Mouse (Mus musculus) limb, embryonic 14.5 days (tissue): ENCODE measurements around the gene Acot5. TPM values are rescaled to one million over a fixed set of nuclear protein-coding genes. Genes with fewer than 3 reads are reported as not detected.
"Not testable (repeated sequence)": the region's sequence is repeated elsewhere in the genome, so short reads cannot be mapped to it uniquely, and the experiment has no call there.

Experiments used
- ATAC-seq: fragments of 200-750 bp; cut with Nextera tagmentation; 2 replicates; pipeline ENCODE4 v1.8.0; 2017; ENCODE audit warnings: low read depth, moderate number of reproducible peaks, moderate TSS enrichment; ENCODE audit not compliant: low FRiP score
- DNase-seq: peaks from one replicate; pipeline ENCODE4 v3.0.0-alpha.2; 2015; ENCODE audit warnings: low spot score
- H3K27ac ChIP-seq: fragments of 300-500 bp; sonication (generic); replicated peaks from 2 replicates; pipeline ENCODE4 v1.5.1; 2014; ENCODE audit warnings: low read depth, mild to moderate bottlenecking, low read length, moderate library complexity, mixed read lengths
- H3K27me3 ChIP-seq: fragments of 300-500 bp; sonication (generic); 2 replicates; pipeline ENCODE4 v1.6.1; 2014; ENCODE audit warnings: low read length, mixed read lengths; ENCODE audit not compliant: control insufficient read depth, insufficient read depth
- H3K36me3 ChIP-seq: fragments of 300-500 bp; sonication (generic); 2 replicates; pipeline ENCODE4 v1.6.1; 2014; ENCODE audit warnings: mild to moderate bottlenecking, low read length, moderate library complexity, mixed read lengths; ENCODE audit not compliant: control insufficient read depth, insufficient read depth
- H3K4me1 ChIP-seq: fragments of 300-500 bp; sonication (generic); 2 replicates; pipeline ENCODE4 v1.6.1; 2014; ENCODE audit warnings: antibody characterized with exemption, low read length, mixed read lengths; ENCODE audit not compliant: control insufficient read depth, insufficient read depth
- H3K4me2 ChIP-seq: fragments of 300-500 bp; sonication (generic); replicated peaks from 2 replicates; pipeline ENCODE4 v1.6.1; 2014; ENCODE audit warnings: low read depth, mild to moderate bottlenecking, low read length, moderate library complexity; ENCODE audit not compliant: severe bottlenecking
- H3K4me3 ChIP-seq: fragments of 300-500 bp; sonication (generic); replicated peaks from 2 replicates; pipeline ENCODE4 v1.5.1; 2014; ENCODE audit warnings: low read length
- H3K9ac ChIP-seq: fragments of 300-500 bp; sonication (generic); 2 replicates; pipeline ENCODE4 v1.6.1; 2014; ENCODE audit warnings: mild to moderate bottlenecking, low read depth, low read length, moderate library complexity; ENCODE audit not compliant: severe bottlenecking
- H3K9me3 ChIP-seq: fragments of 300-500 bp; sonication (generic); 2 replicates; pipeline ENCODE4 v1.6.1; 2016; ENCODE audit warnings: low read length; ENCODE audit not compliant: control insufficient read depth
- POLR2A ChIP-seq: fragments of 200-500 bp; IDR thresholded peaks from 2 replicates; pipeline ENCODE4 v1.8.0; 2012; ENCODE audit warnings: inconsistent platforms, mild to moderate bottlenecking, moderate library complexity, borderline replicate concordance; ENCODE audit not compliant: insufficient read depth, insufficient read length; ENCODE audit errors: extremely low read depth
- WGBS: fragments of 180-500 bp; shearing (Covaris S2); extraction: QIAGEN DNeasy Blood & Tissue Kit; methylation state at CpG from one replicate; pipeline ENCODE4 v1.1.7; 2014; 5-methylcytosine and 5-hydroxymethylcytosine counted together
- polyA plus RNA-seq, 2 experiments: library from polyadenylated mRNA; depleted of rRNA in 1 of 2; stranded (reverse) in 1 of 2; unstranded in 1 of 2; fragments of >200 nt; fragmentation: Nextera tagmentation in 1 of 2; extraction: Ambion mirVana in 1 of 2; gene quantifications; 2 replicates each; pipeline versions ENCODE4 v1.2.1 to v1.2.3; 2012 to 2014

The Acot5 gene
- polyA plus RNA-seq, 2 experiments: 0.13 TPM; not detected in 1

- Histone ChIP-seq H3K27me3 (no peaks in the 10 kb centered on the region), H3K36me3 (no peaks in the 10 kb centered on the region), H3K4me3 (no peak overlapping the region), H3K4me2 (no peak overlapping the region), H3K27ac (no peak overlapping the region), H3K9ac (no peak overlapping the region), H3K4me1 (no peaks in the 10 kb centered on the region), H3K9me3 (no peaks in the 10 kb centered on the region; the same call in 1 of the 2 replicates)
- ATAC-seq: no peak
- DNase-seq: no peak
- no peak for TF ChIP-seq POLR2A
- WGBS: 92% methylated on average over 5 of the region's 5 CpGs
Observed at GRCm38 (mm10) chr12:84042248-84042647, 26.9 kb upstream of the Acot5 start.

GRCm38 (mm10) chr12:84044045-84044444 is 25.1 kb upstream of the Acot5 start:
- Histone ChIP-seq H3K27me3 (no peaks in the 10 kb centered on the region), H3K4me1 (no peaks in the 10 kb centered on the region), H3K4me2 (no peak overlapping the region), H3K4me3 (no peak overlapping the region), H3K36me3 (no peaks in the 10 kb centered on the region), H3K9ac (no peak overlapping the region), H3K27ac (no peak overlapping the region), H3K9me3 (peaks cover 5% of the 10 kb centered on the region; the same call in 1 of the 2 replicates)
- no peak for ATAC-seq
- no peak for TF ChIP-seq POLR2A
- WGBS: 59% methylated on average over 2 of the region's 2 CpGs
- no peak for DNase-seq

GRCm38 (mm10) chr12:84046906-84047305 is 22.2 kb upstream of the Acot5 start:
- Histone ChIP-seq H3K27ac (no peak overlapping the region), H3K4me3 (no peak overlapping the region), H3K36me3 (no peaks in the 10 kb centered on the region), H3K9ac (no peak overlapping the region), H3K4me1 (no peaks in the 10 kb centered on the region), H3K9me3 (0 out of 2 replicates have a peak, but pooled peaks cover 5% of the 10 kb centered on the region), H3K4me2 (no peak overlapping the region), H3K27me3 (no peaks in the 10 kb centered on the region)
- 96% methylated on average over 1 of the region's 1 CpGs for WGBS
- TF ChIP-seq POLR2A: no peak
- DNase-seq: no peak
- ATAC-seq: no peak

GRCm38 (mm10) chr12:84050744-84051143 is 18.4 kb upstream of the Acot5 start:
- H3K4me2 ChIP-seq, H3K4me1 ChIP-seq, H3K9me3 ChIP-seq, H3K36me3 ChIP-seq, H3K27ac ChIP-seq, H3K4me3 ChIP-seq, DNase-seq, H3K9ac ChIP-seq, ATAC-seq, H3K27me3 ChIP-seq: not testable (repeated sequence)
- 80% methylated on average over 5 of the region's 5 CpGs for WGBS

GRCm38 (mm10) chr12:84051937-84052474 is 17.1 kb upstream of the Acot5 start, which contains the start of gene Acot3:
Gene Acot3, plus strand, starts transcription at chr12:84052144.
- no peaks in the 10 kb centered on the region for H3K27me3 ChIP-seq
- WGBS: 75% methylated on average over 5 of the region's 5 CpGs
- no peak for DNase-seq
- no peak within 1 kb of the TSS for H3K4me2 ChIP-seq
- no peak within 1 kb of the TSS for H3K9ac ChIP-seq
- ATAC-seq: no peak
- no peak within 1 kb of the TSS for H3K27ac ChIP-seq
- no peaks in the 10 kb centered on the region for H3K36me3 ChIP-seq
- H3K9me3 ChIP-seq: 0 out of 2 replicates have a peak, but pooled peaks cover 5% of the 10 kb centered on the region
- TF ChIP-seq POLR2A: no peak
- H3K4me3 ChIP-seq: no peak within 1 kb of the TSS
- peaks cover 5% of the 10 kb centered on the region; the same call in 1 of the 2 replicates for H3K4me1 ChIP-seq
